Mouse (Mus musculus) right cerebral cortex, postnatal 4 days (tissue): Measurements from ENCODE around the gene Reg3a.
"Not testable (repeated sequence)": the region's sequence is repeated elsewhere in the genome, so short reads cannot be mapped to it uniquely, and the experiment has no call there.

ENCODE experiments used
- DNase-seq: peaks from one replicate; pipeline ENCODE4 v3.0.0-alpha.2; 2022

Gene Reg3a

DNA sequence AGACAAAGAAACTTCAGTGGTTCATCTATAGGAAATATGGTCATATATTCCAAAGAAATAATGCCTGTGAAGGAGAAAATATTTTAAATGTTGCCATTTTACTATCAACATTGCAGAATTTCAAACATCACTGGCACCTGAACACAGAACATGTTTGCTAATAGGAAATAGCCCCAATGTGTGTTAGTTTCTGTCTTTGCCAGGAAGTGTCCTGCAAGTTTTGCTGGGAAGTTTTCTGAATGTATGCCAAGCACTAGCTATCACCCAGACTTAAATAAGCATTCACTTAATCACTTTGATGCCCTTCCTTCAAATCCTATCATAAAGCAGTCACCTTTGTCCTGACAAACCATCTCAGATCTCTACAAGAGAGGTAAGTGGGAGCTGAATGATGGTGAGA, at the start of gene Reg3a:
Gene Reg3a, plus strand, starts transcription at position 301 of the 400 bp plus-strand sequence.
- no peak for DNase-seq

DNA sequence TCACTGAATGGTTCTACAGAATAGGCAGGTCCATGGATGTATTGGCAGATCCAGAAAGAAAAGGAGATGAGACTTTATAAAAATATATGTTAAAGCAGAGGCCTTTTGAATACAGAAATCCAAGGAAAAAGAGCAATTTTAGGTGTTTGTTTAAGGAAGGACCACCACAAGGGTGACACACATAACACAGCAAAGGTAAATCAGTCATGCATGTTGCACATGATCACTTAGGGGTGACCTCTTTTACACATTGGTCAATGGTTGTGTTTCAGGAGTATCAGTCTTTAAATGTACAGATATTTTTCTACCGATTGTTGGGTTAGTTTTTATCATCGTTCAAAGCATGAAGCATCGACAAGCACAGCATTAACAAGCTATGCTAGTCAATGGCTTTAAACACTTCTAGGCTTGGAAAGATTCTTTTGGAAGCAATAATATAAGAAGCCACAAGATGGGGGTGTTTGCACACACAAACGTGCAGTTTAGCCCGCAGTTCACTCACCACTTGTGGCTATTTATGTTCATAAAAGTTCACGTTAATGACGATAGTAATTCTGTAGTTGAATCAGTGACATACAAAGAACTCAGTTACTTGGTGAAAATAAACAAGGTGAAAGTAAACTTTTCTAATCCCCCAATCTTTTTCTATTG, 48.5 kb upstream of the Reg3a start:
- DNase-seq, result no peak

DNA sequence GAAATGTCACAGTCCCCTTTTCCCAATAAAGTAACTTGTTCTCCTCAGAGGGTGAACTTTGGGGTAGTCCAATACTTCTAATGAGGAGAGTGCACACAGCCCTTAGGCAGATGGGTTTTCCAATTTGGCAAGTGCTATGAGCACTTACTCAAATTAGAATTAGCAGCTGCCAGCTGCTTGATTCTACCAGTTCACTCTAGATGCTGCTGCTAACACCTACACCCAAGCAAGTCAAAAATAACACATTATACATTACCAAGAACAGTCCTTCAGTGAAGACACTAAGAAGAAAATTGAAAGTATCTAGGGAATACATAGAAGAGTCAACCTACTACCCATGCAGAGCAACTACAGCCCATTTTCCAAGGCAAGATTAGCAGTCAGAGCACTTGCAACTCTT, 40.2 kb upstream of the Reg3a start:
- DNase-seq, result no peak

GRCm38 (mm10) chr6:78341689-78342088, 38.8 kb upstream of the Reg3a start:
- DNase-seq, result no peak

- no peak for DNase-seq
These were observed 18.4 kb upstream of the Reg3a start for GRCm38 (mm10) chr6:78361971-78362563.

DNA sequence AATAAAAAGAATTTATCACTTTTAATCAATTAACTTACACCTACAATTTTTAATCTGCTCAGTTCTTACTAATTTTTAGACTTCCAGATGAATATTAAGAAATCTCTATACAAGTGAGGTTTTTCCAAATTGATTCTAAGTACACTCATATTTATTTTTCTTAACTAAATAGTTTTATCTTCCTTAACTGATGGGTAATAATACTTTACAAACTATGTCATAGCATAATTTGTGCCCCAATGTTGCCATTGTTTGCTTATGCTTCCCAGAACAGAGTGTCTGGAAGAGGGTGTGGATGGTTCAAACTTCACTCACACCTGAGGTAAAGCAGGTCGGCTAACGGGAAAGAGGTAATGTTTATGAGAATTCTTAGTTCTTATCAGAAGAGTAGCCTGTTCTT, 10.2 kb upstream of the Reg3a start, which contains the start of gene Reg3b:
Gene Reg3b, plus strand, starts transcription at position 301 of the 400 bp plus-strand sequence.
- no peak for DNase-seq

DNA sequence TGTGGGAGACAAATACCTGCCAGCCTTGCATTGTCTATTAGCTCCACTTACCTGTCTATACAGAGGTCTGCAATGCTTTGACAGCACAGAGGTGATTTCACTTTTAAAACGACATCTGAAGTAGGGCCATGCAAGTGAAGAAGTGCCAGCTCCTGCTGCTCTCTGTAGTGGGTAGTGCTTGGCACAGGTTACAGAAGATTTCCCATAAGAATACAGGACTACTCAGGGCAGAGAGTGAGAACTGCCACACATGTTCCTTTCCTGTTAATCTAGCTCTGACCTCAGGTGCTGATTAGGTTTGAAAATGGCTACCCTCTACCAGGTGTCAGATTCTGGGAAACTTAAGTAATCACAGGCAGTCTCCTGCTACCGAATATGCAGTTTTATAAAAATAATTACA, 1.7 kb upstream of the Reg3a start, which contains the start of gene Reg3d:
Gene Reg3d, minus strand, starts transcription at position 101 of the 400 bp plus-strand sequence.
- no peak for DNase-seq

DNA sequence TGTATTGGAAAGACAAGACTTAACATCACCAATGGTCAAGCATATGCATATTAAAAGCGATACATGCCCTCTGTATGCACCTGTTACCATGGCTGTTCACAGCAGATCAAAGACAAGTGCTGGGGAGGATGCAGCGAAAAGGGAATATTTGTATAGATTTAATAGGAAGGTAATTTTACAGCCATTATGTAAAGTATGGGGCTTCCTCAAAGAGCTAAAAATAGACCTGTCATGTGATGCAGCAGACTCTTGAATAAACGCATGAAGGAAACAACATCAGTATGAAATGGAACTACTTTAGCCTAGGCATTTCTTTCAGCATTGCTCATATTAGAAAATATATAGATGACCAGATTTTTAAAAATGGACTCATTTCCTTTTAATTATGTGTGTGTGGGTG, 5.1 kb downstream of the Reg3a start:
- DNase-seq, result no peak

GRCm38 (mm10) chr6:78395323-78395722, 14.8 kb downstream of the Reg3a start, which contains the start of gene Reg2:
Reg2 (plus strand) TSS chr6:78395623.
- not testable (repeated sequence) for DNase-seq

DNA sequence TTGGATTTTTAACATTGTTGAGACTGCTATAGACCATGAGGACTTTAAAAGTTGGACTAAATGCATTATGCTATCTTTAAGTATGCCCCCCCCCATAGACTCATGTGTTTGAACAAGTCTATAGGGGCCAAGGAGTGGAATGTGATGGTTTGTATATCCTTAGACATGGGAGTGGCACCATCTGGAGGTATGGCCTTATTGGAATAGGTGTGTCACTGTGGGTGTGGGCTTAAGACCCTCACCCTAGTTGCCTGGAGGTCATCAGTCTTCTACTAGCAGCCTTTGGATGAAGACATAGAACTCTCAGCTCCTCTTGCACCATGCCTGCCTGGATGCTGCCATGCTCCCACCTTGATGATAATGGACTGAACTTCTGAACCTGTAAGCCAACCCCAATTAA, 41.9 kb downstream of the Reg3a start, which contains the start of gene Reg1:
Gene Reg1, plus strand, starts transcription at position 301 of the 400 bp plus-strand sequence.
- not testable (repeated sequence) for DNase-seq

DNA sequence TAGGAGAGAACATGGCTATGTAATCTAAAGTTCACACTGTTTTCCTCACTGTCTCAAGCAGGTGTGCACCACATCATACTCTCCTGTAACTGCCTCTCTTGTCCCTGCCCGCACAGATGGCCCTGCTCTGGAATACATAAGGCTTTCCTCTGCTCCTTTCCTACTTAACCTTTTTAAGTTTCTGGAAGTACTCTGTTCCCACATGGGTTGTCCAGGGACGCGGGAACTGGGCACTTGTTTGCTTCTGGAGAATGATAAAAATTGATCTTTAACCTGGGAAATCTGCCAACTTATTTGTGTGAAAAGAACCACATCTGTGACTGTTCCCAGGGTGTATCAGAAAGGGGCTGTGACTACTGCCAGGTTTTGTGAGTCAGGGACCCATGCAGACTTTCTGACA, 45.0 kb downstream of the Reg3a start:
- no peak for DNase-seq
